Mouse (Mus musculus): ENCODE results near the gene Dapk1. TPM values are rescaled to one million over a fixed set of nuclear protein-coding genes. Genes with fewer than 3 reads are reported as not detected.
A peak's percentile ranks its signal among the peaks of the same experiment; 100 is the strongest.

The Dapk1 gene
- 30.6 and 34.9 TPM in 2 replicates for polyA plus RNA-seq (2015; fragmentation: Nextera tagmentation; extraction: Ambion mirVana)

DNA sequence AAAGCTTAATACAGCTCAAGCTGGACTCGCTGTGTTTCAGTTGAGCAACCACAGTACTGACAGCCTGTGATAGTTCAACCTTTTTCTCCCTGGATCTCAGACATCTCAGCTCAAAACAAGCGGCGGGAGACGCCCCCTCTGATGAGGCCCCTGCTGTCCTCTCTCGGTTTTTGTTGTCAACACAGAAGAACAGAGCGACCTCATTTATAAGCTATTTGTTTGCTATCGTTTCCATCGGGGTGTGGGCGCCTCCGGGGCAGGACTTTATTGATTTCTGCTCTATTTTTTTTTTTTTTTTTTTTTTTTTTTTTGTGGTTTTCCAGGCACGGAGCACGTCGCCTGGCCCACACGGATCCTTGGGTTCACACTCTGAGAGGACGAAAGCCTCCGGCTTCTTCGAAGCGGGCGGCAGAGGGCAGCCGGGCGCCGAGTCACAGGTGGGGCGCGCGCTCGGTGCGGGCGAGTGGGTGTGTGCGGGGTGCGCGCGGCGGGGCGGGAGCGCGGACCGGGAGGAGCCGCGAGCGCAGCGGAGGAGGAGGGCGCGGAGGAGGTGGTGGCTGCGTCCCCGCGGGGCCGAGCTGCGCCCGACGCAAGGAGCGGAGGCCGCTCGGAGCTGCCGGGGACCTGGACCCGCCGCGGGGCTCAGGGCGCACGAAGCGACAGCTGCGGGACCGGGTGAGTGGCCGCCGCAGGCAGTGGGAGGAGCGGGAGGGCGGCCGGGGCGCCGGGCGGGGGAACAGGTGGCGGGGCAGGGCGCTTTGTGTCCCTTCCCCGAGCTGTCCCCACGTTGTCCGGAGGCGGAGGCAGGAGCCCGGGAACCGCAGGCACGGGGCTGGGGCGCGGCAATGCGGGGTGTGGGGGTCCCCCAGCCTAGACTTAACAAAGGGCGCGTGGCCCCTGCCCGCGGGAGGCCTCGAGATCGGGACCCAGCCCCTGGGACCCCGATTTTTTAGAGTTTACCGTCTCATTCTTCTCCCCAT lies at the start of gene Dapk1:
TSS of gene Dapk1 (plus strand) at position 512 of the 980 bp plus-strand sequence.
- under 1% methylated on average over 75 of the region's 90 CpGs for WGBS
- peak within 1 kb of the TSS; percentile 97 for H3K27ac ChIP-seq (replicated peaks)
- H3K27me3 ChIP-seq (replicated peaks): no peaks in the 10 kb centered on the region
- H3K9me3 ChIP-seq (replicated peaks): no peaks in the 10 kb centered on the region
- peak within 1 kb of the TSS; percentile 87 for H3K4me3 ChIP-seq (replicated peaks)
- peak; percentile 90 for ATAC-seq (ENCODE audit: low FRiP score)
- H3K4me1 ChIP-seq: peaks cover 31% of the 10 kb centered on the region
- peak within 1 kb of the TSS; percentile 68 for H3K4me2 ChIP-seq
- no peaks in the 10 kb centered on the region for H3K36me3 ChIP-seq
- peak within 1 kb of the TSS; percentile 91 for H3K9ac ChIP-seq (replicated peaks)

DNA sequence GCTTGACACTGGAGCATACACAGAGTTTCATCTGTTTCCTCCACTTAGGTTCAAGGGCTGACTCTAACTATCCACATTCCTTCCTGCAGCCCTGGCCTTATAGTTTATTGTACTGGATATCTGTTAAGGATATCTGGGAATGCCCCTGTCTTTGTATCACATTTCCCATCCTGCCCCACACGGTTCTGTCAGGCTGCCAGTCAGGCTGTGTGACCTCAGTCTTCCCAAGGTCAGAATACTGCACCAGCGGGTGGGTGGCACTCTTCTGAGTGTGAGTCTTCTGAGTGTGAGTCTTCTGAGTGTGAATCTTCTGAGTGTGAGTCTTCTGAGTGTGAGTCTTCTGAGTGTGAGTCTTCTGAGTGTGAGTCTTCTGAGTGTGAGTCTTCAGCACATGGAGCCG lies 48.4 kb upstream of the Dapk1 start:
- H3K4me3 ChIP-seq (replicated peaks): no peak overlapping the region
- no peaks in the 10 kb centered on the region for H3K27me3 ChIP-seq (replicated peaks)
- no peak overlapping the region for H3K27ac ChIP-seq (replicated peaks)
- no peak for ATAC-seq (ENCODE audit: low FRiP score)
- WGBS: 79% methylated on average over 3 of the region's 3 CpGs
- no peak overlapping the region for H3K9ac ChIP-seq (replicated peaks)
- no peak overlapping the region for H3K4me2 ChIP-seq
- H3K36me3 ChIP-seq: no peaks in the 10 kb centered on the region
- H3K4me1 ChIP-seq: no peaks in the 10 kb centered on the region
- H3K9me3 ChIP-seq (replicated peaks): no peaks in the 10 kb centered on the region

DNA sequence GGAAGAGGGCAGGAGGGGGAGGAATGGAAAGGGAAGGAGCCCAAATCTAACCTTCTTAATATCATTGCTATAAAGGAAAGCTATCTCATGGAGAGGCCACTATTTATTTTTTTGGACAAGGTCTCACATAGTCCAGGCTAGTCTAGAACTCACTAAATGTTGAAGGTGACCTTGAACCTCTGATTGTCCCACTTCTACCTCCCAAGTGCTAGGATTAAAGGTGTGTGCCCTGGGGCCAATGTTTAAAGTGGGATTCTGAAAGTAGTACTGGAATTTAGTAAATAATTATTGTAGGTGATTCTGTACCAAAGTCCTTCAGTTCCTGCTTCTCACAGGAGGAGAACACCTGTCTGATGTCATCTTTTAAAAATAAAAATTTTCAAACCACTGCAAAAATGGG lies 45.3 kb upstream of the Dapk1 start:
- no peaks in the 10 kb centered on the region for H3K4me1 ChIP-seq
- no peaks in the 10 kb centered on the region for H3K36me3 ChIP-seq
- no peaks in the 10 kb centered on the region for H3K27me3 ChIP-seq (replicated peaks)
- H3K4me3 ChIP-seq (replicated peaks): no peak overlapping the region
- H3K4me2 ChIP-seq: no peak overlapping the region
- no peak overlapping the region for H3K27ac ChIP-seq (replicated peaks)
- no peaks in the 10 kb centered on the region for H3K9me3 ChIP-seq (replicated peaks)
- no peak overlapping the region for H3K9ac ChIP-seq (replicated peaks)
- ATAC-seq (ENCODE audit: low FRiP score): no peak

DNA sequence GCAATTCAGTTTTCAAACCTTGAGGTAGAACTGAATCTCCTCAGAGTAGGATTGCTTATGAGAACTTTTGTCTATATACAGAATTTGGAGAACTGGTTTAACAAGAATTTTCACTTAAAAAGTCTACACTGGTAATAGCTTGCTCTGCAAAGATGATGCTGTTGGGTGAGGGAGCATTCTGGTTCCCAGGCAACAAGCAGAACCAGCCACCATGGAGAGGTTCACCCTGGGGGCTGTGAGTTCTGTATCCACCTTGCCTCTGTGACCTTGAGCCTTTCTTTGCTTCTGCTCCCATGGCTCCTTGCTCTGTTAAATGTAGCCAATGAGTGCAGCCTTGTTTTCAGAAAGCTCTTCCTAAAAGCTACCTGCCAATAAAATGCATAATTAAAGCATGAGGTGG lies 44.8 kb upstream of the Dapk1 start:
- Histone ChIP-seq H3K27ac (replicated peaks) (no peak overlapping the region), H3K4me1 (no peaks in the 10 kb centered on the region), H3K27me3 (replicated peaks) (no peaks in the 10 kb centered on the region), H3K9ac (replicated peaks) (no peak overlapping the region), H3K4me3 (replicated peaks) (no peak overlapping the region), H3K36me3 (no peaks in the 10 kb centered on the region), H3K9me3 (replicated peaks) (no peaks in the 10 kb centered on the region), H3K4me2 (no peak overlapping the region)
- no peak for ATAC-seq (ENCODE audit: low FRiP score)

DNA sequence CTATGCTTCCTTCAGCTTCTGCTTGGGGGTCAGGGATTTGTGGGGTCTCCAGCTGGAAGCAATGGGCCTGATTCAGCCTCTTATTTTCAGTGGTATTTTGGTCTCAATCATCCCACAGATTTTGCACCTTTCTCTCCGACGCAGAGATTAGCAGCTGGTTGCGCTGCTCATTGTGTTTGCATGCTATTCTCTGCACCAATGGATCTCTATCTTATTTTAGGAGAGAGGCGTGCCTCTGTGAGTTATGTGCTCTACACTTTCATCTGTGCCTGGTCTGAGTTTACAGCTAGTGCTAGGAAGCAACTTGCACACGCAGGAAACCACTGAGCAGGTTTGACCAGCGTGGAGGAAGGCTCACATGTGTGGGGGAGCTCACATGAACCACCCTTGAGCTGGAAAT lies 37.4 kb upstream of the Dapk1 start:
- H3K4me2 ChIP-seq: no peak overlapping the region
- no peaks in the 10 kb centered on the region for H3K9me3 ChIP-seq (replicated peaks)
- ATAC-seq (ENCODE audit: low FRiP score): no peak
- no peak overlapping the region for H3K27ac ChIP-seq (replicated peaks)
- H3K9ac ChIP-seq (replicated peaks): no peak overlapping the region
- no peaks in the 10 kb centered on the region for H3K36me3 ChIP-seq
- no peak overlapping the region for H3K4me3 ChIP-seq (replicated peaks)
- no peaks in the 10 kb centered on the region for H3K4me1 ChIP-seq
- H3K27me3 ChIP-seq (replicated peaks): no peaks in the 10 kb centered on the region
- 81% methylated on average over 6 of the region's 6 CpGs for WGBS

DNA sequence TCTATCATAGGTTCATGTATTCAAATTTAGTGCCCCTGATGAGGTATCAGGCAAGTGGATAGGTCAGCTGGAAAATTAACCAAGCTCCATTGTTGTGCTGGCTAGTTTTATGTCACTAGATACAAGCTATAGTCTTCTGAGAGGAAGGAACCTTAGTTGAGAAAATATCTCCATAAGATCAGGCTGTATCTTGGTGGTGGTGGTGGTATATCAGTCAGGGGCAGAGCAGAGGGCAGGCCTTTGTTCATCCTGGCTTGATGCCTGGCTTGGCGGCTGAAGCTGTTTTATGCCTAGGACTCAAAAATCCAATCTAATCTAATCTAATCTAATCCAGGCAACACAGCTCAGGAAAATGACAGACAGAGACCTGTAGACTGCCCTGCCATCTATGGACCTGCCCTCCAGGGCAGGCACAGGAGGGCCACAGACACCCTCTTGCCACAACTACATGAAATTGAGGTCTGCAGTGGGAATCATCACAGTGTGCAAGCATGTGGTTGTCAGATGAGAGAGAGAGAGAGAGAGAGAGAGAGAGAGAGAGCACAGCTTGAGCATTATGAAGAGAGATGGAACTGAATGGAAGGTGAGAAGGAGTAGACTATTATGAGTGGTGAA lies 32.7 kb upstream of the Dapk1 start:
- Histone ChIP-seq H3K27ac (replicated peaks) (no peak overlapping the region), H3K4me1 (no peaks in the 10 kb centered on the region), H3K27me3 (replicated peaks) (no peaks in the 10 kb centered on the region), H3K9ac (replicated peaks) (no peak overlapping the region), H3K4me3 (replicated peaks) (no peak overlapping the region), H3K4me2 (no peak overlapping the region), H3K9me3 (replicated peaks) (0 out of 2 replicates have a peak, but pooled peaks cover 2% of the 10 kb centered on the region), H3K36me3 (no peaks in the 10 kb centered on the region)
- ATAC-seq (ENCODE audit: low FRiP score): no peak
- WGBS: 93% methylated on average over 1 of the region's 1 CpGs

DNA sequence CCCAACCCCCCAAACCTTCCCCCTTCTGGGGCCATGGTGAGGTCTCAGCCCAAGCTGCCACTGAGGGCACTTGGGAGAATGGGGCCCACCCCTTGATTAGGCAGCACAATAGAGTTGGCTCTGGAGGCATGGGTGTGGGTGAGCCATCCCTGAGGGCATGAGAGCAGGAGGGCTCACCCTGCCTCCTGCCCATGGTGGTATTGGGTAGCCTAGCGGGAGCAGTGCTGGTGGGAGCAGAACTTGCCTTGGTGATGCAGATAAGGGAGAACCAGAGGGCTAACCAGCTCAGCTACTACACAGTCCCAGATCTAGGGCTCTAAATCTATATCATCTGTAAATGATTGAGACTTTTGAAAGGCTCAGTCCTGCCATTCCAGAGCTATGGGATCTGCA lies 32.2 kb upstream of the Dapk1 start:
- no peak for ATAC-seq (ENCODE audit: low FRiP score)
- no peaks in the 10 kb centered on the region for H3K27me3 ChIP-seq (replicated peaks)
- H3K27ac ChIP-seq (replicated peaks): no peak overlapping the region
- no peak overlapping the region for H3K4me3 ChIP-seq (replicated peaks)
- no peaks in the 10 kb centered on the region for H3K36me3 ChIP-seq
- WGBS: 94% methylated on average over 1 of the region's 1 CpGs
- H3K9ac ChIP-seq (replicated peaks): no peak overlapping the region
- H3K9me3 ChIP-seq (replicated peaks): 0 out of 2 replicates have a peak, but pooled peaks cover 2% of the 10 kb centered on the region
- H3K4me2 ChIP-seq: no peak overlapping the region
- H3K4me1 ChIP-seq: no peaks in the 10 kb centered on the region

DNA sequence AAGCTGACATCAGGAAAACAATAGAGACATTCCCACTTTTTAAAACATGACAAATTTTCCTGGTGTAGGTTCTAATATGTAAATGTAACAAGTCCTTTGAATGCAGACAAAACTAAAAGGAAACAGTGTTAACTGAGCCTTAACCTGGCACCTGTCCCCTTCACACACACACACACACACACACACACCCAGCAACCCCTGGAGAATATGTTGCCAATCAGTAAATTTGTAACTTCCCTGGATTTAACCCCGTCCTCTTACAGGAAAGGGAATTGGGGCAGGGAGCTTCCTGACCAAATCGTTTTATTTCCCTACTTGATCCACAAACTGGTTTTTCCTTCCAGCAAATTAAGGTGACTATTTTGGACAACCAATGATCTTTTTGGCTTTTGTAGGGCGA lies 28.2 kb upstream of the Dapk1 start:
- 88% methylated on average over 3 of the region's 3 CpGs for WGBS
- H3K36me3 ChIP-seq: no peaks in the 10 kb centered on the region
- H3K4me1 ChIP-seq: no peaks in the 10 kb centered on the region
- no peaks in the 10 kb centered on the region for H3K27me3 ChIP-seq (replicated peaks)
- no peak overlapping the region for H3K4me2 ChIP-seq
- no peak overlapping the region for H3K9ac ChIP-seq (replicated peaks)
- H3K4me3 ChIP-seq (replicated peaks): no peak overlapping the region
- ATAC-seq (ENCODE audit: low FRiP score): no peak
- H3K9me3 ChIP-seq (replicated peaks): 0 out of 2 replicates have a peak, but pooled peaks cover 2% of the 10 kb centered on the region
- H3K27ac ChIP-seq (replicated peaks): no peak overlapping the region

DNA sequence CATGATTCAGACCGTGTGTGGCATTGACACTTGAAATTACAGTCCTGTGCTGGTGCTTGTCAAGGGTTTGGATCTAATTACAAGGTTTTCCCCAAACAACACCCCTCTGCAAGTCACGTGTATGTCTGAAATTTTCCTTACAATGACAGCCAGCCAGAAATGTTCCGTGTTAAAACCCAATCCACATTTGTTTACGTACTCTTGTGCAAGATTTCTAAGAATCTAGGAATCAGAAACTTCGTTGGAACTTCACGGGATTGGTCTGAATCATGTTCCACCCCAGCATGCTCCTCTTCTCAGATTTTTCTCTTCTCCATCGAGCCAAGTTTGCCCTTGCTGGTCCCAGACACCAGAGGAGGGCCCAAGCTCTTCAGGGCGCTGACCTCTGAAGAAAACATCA lies 27.8 kb upstream of the Dapk1 start:
- no peaks in the 10 kb centered on the region for H3K36me3 ChIP-seq
- no peak overlapping the region for H3K27ac ChIP-seq (replicated peaks)
- H3K9me3 ChIP-seq (replicated peaks): 0 out of 2 replicates have a peak, but pooled peaks cover 2% of the 10 kb centered on the region
- no peak overlapping the region for H3K4me3 ChIP-seq (replicated peaks)
- ATAC-seq (ENCODE audit: low FRiP score): no peak
- no peak overlapping the region for H3K4me2 ChIP-seq
- H3K9ac ChIP-seq (replicated peaks): no peak overlapping the region
- H3K27me3 ChIP-seq (replicated peaks): no peaks in the 10 kb centered on the region
- WGBS: 83% methylated on average over 8 of the region's 8 CpGs
- no peaks in the 10 kb centered on the region for H3K4me1 ChIP-seq

DNA sequence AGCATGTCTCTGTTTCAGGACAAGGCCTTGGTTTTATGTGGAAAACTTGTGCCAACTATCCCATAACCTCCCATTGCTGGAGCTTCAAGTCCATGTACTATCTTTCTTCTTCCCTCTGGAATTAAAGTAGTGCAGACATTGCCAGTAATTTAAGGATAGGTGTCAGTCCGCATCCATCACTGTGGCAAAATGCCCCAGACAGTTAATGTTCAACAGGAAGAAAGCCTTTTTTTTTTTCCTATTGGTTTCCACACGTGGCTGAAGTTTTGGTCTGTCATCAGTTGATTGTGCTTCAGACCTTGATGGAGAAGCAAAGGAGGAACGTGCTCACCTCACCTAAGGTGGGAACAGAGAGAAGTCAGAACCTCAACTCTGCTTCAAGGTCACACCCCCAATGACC lies 23.2 kb upstream of the Dapk1 start:
- H3K4me2 ChIP-seq: no peak overlapping the region
- no peak for ATAC-seq (ENCODE audit: low FRiP score)
- H3K27me3 ChIP-seq (replicated peaks): no peaks in the 10 kb centered on the region
- H3K36me3 ChIP-seq: no peaks in the 10 kb centered on the region
- H3K9ac ChIP-seq (replicated peaks): no peak overlapping the region
- 91% methylated on average over 3 of the region's 3 CpGs for WGBS
- H3K27ac ChIP-seq (replicated peaks): no peak overlapping the region
- H3K9me3 ChIP-seq (replicated peaks): no peaks in the 10 kb centered on the region
- no peaks in the 10 kb centered on the region for H3K4me1 ChIP-seq
- H3K4me3 ChIP-seq (replicated peaks): no peak overlapping the region

DNA sequence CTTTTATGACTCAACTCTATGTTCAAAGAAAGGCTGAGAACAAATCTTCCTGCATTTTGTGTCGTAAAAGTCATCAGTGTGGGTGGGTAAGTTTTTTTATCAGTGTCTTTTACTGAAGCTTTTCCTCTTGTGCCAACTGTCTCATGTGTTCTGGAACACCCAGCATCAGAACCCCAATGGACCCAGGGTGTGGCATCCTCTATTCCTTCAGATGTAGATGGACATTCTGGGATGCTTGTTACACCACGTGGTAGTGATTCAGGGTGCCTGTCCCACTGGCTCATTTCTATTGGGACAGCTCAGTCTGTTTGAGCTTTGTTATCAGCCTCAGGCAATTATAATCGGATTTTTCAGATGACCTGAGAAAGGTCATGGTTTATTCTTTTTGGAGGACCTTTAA lies 6.9 kb upstream of the Dapk1 start:
- Histone ChIP-seq H3K4me1 (no peaks in the 10 kb centered on the region), H3K36me3 (no peaks in the 10 kb centered on the region), H3K4me3 (replicated peaks) (no peak overlapping the region), H3K27me3 (replicated peaks) (no peaks in the 10 kb centered on the region), H3K9ac (replicated peaks) (no peak overlapping the region), H3K4me2 (no peak overlapping the region), H3K27ac (replicated peaks) (no peak overlapping the region), H3K9me3 (replicated peaks) (no peaks in the 10 kb centered on the region)
- ATAC-seq (ENCODE audit: low FRiP score): no peak
- WGBS: 78% methylated on average over 3 of the region's 3 CpGs

DNA sequence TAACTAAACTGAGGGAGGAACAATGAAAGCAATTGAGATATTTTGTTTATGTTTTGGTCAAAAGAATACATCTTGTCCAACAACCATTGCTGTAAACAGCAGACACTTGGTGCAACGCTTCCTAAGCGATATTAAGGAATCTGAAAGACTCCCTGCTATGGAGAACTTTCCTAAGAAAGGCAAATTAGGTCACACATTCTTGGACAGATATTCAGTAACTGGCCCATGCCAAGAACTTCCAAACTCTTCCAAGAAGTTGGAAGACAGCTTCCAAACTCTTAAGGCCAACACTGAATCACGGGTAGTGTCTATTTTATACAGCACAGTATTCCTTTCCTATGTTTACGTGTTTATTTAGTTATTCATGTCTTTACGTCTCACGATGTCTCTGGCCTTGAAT lies 6.2 kb upstream of the Dapk1 start:
- H3K27me3 ChIP-seq (replicated peaks): no peaks in the 10 kb centered on the region
- H3K9me3 ChIP-seq (replicated peaks): no peaks in the 10 kb centered on the region
- no peak for ATAC-seq (ENCODE audit: low FRiP score)
- 91% methylated on average over 6 of the region's 6 CpGs for WGBS
- no peak overlapping the region for H3K27ac ChIP-seq (replicated peaks)
- no peak overlapping the region for H3K4me3 ChIP-seq (replicated peaks)
- H3K4me2 ChIP-seq: no peak overlapping the region
- no peaks in the 10 kb centered on the region for H3K36me3 ChIP-seq
- no peaks in the 10 kb centered on the region for H3K4me1 ChIP-seq
- H3K9ac ChIP-seq (replicated peaks): no peak overlapping the region
